Mouse (Mus musculus): ENCODE results near the gene Polg. TPM values are rescaled to one million over a fixed set of nuclear protein-coding genes. Genes with fewer than 3 reads are reported as not detected.
A peak's percentile ranks its signal among the peaks of the same experiment; 100 is the strongest.

Polg gene
- 10 to 100 TPM; 58.9 to 60.7 TPM for total RNA-seq (2021)

DNA sequence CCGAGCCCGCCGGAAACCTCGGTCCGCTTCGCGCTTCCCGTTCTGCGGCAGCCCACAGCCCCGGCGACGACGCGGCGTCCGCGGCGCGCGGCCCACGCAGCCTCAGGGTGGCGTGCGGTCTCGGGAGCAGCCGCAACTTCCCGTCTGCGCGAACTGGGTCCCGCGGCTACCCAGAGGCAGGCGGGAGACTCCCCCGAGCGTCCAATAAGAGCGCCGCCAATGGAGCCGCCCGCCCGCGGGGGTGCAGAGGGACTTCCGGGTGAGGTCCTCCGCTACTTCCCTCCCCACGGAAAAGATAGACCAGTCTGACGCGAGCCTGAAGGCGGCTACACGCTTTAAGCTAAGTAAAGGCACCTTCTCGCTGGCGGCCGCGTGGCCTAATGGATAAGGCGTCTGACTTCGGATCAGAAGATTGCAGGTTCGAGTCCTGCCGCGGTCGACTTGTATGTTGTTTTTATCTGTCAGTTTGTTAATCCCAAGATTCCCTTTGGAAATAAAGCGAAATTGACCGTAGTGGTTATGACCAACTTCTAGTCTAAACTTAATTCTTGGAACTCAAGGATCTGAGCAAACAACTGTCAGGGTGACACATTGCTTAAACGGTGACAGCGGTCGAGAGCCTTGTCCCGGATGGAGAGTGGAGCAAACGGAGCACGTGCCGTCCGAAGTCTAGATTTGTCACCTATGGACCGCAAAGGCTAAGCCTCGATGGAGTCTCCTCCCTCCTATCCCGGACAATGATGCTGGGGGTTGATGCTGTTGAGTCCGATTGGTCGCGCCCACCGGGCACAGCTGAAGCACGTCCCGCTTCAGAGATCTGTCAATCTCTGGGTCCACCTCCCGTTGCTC lies at the start of gene Polg:
Gene Polg (minus strand): TSS at position 310 of the 849 bp plus-strand sequence.
- peak; percentile 100 for DNase-seq
- intact Hi-C loops (cut with DNase I): loop anchor here (5.0 to 10.0 kb wide), 4 partner anchors 74 to 221 kb away; partner anchors contain the start of genes Abhd2 and Fanci

DNA sequence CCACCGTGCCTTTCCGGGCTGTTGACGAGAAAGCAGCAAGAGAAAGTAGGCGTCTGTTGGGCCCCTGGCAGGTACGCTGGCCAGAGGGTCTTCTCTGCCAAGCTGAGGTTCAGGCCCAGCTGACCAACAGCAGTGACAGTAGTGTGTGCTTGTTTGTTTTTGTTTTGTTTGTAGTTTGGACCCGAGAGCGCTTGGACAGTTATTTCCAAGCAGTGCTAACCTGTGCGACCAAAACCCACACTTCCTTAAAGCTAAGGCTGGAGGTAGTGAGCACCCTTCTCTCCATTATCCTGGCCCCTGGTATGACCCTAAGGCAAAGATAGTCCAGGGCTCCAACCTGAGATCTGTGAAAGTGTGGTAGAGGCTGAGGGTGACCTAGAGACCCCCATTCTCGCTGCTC lies 49.7 kb upstream of the Polg start:
- DNase-seq: no peak
- intact Hi-C loops (cut with DNase I): no loop called here

DNA sequence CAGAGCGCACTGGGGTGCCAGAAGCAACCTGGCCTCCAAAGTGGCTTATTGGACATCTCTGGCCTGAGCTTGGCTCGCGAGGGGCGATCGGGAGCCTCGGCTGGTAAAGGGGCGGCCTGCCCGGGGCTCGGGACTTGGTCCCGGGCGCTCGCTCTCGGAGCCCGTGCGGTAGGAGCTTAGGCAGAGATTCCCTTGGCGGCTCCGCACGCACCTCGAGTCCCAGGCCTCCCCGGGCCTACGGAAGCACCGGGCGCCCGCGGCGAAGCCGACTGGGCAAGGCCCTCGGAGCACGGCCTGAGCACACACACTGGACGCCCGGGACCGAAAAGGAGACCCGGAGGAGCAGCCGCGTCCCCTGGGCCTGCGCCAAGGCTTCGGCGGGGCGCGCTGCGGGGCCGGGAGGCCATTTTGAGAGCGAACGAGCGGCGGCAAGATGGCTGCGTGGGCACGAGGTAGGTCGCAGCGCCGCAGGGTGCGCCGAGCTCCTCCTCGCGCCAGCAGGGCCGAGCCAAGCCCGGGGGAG lies 49.1 kb upstream of the Polg start:
- no peak for DNase-seq

DNA sequence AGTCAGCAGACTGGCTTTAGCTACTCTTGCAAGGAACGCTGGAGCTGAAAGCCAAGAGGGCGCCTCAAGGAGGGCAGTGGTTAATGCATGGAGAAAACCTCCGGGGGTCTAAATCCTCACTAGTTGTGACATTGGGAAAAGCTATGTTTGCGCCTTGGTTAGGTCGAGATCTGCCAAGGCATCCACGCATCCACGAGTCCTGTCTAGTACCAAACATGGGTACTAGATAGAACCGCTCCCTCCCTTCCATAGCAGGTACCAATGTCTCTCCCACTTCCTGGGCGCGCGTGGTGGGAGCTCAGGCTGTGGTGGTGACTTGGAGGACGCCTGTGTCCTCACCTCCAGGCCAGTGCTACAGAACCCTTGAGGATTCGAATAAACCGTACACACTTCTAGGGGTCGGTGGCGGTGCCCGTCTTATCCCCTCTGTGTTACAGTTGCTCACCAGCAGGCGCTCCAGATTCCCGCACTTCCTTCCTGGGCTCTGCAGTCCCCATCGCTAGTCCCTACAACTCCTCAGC lies 48.3 kb upstream of the Polg start:
- no peak for DNase-seq
- intact Hi-C loops (cut with DNase I): no loop called here

More for the DNA sequence above, 49.1 kb upstream of the Polg start:
- intact Hi-C loops (cut with DNase I): no loop called here

DNA sequence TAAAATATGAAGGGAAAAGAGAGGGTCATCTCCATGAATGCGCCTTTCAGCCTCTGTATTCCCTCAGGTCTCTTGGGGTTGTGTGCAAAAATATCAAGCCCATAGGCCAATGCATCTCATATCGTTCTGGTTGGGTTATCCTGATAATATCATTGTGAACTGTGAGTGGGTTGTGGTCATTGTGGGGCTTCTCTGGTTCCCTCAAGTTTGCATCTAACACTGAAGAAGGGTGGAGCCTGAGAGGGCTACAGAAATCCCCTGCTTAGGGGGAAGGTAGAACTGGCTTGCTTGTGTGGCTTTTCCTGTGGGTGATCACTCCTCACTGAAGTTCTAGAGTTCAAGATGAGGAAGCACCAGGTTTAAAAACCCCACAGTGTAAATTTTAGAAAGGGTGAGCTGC lies 47.3 kb upstream of the Polg start:
- intact Hi-C loops (cut with DNase I): no loop called here
- no peak for DNase-seq

DNA sequence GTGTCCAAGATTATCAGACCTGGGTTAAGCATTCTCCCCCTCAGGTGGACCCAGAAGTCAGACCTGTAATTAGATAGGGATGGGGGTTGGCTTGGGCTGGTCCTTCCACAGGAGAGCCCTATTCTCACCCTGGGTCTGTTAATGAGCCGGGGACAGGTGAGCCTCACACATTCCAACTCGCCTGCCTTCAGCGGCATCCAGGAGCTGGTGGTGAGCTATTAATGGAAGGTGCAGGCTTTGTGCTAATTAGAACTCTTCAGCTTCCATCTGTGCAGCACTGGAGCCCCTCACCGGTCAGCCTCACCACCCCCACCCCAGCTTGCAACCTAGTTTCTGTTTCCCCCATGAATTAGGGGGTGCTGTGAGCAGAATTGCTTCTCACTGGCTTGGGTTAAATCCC lies 46.3 kb upstream of the Polg start:
- no peak for DNase-seq
- intact Hi-C loops (cut with DNase I): no loop called here

DNA sequence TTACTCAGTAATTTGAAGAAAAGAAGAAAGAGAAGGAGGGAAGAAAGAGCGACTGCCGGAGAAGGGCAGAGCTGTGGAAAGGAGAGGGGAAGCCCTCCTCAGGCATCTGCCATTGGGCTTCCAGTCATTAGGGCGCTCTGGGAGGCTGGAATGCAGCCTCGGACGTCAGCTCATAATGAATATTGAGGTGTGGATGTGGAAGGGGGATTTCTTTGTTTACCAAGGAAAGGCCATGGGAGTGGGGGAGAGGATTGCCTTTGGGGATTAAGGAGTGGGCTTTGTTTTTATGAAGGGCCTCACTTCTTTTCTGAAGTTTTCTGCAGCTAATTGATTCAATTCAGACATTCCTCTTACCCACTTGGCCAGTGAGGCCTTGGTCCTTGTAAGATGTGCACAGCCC lies 45.5 kb upstream of the Polg start:
- intact Hi-C loops (cut with DNase I): no loop called here
- no peak for DNase-seq

DNA sequence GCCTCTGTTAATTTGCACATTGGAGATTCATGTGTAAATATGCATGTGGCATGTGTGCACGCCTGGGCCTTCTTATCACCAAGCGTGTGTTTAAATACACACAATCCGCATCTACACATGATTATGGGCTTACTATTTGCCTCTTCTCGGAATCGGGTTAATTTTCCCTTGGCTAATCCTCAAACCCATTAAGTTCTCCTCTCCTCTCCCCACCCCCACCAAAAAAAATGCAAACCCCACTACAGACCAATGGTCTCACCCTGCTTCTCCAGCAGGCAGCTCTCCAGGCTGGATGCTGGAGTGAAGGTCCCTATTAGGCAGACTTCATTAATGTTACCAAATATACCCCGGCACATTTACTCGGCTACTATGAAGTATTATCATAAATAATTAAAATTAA lies 45.0 kb upstream of the Polg start:
- no peak for DNase-seq
- intact Hi-C loops (cut with DNase I): no loop called here

DNA sequence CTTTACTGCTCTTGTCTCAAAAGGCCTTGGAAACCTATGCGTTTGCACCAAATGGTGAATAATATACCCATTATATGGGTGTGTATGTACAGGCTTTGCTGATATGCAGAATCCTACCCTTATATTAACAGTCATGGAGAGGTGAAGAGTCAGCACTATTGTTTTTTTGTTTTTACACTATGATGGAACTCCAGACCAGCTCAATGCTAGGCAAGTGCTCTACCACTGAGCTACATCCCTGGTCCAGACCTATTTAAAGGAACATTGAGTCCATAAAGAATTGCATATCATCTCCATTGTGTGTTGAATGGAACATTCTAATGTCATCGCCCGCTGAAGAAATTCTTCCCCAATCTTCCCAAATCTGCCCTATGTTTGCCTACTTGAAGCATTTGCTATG lies 44.5 kb upstream of the Polg start:
- intact Hi-C loops (cut with DNase I): no loop called here
- DNase-seq: no peak

DNA sequence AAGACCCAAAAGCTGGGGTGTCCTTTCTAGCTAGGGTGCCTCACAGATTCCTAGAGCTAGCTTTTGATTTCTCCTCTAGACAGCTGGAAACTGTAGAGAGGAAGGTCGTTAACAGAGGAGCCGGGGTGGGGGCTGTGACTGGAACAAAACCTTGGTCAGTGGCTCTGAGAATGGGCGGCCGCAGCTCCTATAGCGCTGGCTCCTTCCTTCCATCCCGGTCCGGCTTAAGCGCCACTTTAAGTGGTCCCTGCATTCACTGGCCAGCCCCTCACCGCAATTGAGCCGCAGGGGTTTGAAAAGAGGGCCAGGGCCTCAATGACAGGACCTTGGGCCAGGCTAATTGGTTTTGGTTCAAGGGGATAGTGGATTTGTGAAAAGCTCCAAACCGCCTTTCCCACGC lies 43.5 kb upstream of the Polg start:
- no peak for DNase-seq
- intact Hi-C loops (cut with DNase I): no loop called here

DNA sequence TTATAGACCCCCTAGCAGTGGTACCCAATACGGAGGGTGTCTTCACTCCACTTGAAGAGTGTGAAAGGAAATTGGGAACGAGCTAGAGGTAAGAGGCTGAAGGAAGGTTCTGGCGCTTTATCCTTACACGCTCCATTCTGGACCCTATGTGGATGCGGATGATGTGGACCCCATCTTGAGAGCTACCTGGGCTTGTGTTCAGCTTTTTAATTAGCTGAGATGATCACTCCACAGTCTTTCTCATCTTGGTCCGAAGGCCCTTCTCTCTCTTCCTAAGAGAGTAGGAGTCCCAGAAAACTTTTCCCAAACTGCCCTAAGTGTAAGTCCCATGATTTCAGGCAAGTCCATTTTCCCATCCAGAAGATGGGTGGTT lies 43.1 kb upstream of the Polg start:
- no peak for DNase-seq
- intact Hi-C loops (cut with DNase I): no loop called here

DNA sequence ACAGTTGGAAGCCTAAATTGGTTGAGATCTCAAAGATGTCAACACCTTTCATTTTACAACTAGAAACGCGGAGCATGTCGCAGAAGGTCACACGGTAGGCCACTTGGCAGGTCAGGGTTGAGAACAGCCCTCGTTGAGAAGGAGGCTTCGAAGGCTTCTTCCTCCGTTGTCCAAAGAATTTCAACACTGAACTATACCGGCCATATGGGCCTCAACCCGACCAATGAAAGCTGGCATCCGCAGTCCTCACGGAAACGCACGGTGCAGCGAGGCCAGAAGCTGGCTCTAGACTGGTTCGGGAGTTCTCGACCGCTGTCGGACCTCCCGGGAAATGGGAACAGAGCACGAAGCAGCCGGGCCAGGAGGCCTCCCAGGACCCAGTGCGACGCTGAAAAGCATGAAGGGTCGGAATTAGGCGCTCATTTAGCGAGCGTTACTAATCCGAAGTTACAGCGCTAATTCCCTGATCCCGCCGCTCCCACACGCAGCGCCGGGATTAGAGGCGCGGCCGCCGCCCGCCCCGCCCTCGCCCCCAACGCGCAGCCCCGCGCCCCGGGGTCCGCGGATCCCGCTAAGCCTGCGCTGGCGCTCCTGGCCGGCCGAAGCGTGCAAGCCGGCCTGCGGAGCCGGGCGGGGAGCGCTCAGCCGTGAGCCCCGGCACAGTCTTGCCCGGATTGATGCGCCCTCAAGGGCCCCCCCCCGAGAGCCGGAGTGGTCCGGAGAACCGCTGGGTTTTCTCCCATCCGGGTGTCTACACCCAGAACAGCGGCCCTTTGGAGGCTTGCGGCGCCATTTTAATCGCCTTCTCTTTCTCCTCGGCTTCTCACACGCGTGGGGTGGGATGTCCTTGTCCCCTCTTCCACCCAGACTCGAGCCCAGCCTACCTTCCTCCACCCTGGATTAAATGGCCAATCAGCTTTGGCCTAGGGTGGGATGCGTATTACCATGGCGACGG lies 42.4 kb upstream of the Polg start:
- intact Hi-C loops (cut with DNase I): no loop called here
- DNase-seq: no peak

DNA sequence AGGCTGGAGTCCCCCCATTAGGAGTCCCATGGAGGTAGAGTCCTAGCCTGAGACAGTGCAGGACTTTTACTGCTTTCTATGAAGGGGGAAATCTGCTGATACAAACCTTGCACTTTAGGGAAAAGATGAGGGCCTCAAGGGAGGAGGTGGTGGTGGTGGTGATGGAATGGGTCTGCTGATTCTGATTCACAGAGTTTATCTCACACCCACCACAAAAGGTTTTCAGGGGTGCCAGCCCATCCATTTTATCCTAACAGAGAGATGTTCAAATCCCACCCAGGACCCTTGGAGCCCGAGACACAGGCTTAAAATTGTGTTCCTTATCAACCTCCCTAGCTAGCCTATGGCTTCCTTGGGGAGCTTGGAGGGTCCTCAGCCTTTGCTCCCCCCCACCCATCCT lies 41.6 kb upstream of the Polg start:
- intact Hi-C loops (cut with DNase I): no loop called here
- no peak for DNase-seq

DNA sequence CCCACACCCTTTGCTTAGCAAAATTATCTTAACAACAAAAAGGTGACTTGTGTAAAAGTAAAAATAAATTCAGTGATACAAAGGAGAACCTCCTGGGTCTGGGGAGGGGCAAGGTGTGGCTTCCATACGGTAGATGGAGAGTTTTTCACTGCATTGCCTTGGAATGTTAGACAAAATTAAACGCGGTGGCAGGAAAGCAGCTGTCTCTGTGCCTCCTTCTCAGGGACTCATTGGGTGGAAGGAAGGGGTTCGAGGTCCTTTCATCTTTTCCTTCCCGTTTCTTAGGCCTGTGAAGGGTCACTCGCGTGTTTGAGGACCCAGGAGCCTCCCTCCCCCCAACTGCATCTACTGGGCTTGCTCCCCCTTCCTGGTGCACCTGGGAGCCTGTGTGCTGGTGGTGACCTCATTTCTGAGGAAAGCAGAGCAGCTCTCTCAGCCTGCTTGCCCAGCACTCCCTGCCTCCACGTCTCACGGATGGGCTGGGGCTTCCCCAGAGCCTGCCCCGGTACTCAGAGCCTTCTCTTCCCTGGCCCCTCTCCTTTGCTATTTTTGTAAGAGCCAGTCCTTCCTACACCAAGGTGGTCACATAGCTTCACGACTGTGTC lies 41.0 kb upstream of the Polg start:
- intact Hi-C loops (cut with DNase I): no loop called here
- DNase-seq: no peak

DNA sequence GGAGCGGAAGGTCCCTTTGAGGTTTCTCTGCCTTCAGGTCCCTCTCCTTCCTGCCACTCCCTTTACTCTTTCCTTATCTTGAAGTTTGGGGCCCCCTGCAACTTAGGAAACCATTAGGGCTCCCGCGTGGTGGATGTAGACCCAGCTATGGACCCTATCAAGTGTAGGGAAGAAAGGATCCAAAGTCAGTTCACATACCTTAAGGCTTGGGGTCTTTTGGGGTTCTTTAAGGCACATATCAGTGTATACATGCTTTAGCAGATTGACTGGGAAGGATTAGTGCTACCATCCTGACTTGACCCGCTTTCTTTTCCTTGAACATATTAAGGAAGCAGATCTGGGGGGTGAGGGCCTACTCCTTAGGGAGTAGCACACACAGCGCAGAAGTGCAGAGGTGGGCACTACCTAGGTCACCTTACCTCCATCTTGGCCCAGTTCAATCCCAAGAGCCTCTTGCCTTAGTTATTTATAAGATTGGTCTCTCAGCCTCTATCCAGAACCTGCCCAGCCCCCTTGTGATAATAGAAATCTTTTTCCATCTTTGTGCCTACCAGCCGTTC lies 40.4 kb upstream of the Polg start:
- no peak for DNase-seq
- intact Hi-C loops (cut with DNase I): no loop called here

DNA sequence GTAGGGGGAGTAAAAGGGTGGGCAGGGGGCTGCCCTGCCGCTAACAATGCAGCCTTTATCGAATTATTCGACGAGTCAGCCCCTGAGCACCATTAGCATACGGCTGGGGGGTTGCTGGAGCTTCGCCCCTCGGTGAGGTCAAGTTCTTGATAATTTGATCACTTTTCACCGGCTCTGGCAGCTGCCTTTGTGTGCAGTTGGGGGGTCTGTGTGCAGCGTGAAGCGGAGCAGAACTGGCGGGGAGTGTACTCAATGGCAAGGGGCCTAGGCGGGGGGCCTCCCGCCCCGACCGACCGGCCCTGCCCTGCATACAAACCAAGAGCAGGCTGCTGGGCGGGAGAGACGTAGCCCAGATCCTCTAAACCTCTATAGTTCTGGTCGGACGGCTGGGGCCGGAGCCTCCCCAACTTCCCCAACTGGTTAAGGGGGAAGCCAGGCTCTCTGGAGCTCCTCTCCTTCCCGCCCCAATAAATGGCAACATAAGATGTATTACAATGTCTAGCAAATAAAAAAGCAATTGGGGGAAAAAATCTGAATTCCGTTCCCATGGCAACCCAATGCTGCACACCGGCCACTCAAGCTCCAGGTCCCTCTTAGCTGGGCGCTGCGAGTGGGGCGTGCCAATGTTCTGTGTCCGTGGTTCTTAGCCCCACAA lies 39.8 kb upstream of the Polg start:
- intact Hi-C loops (cut with DNase I): no loop called here
- DNase-seq: no peak

DNA sequence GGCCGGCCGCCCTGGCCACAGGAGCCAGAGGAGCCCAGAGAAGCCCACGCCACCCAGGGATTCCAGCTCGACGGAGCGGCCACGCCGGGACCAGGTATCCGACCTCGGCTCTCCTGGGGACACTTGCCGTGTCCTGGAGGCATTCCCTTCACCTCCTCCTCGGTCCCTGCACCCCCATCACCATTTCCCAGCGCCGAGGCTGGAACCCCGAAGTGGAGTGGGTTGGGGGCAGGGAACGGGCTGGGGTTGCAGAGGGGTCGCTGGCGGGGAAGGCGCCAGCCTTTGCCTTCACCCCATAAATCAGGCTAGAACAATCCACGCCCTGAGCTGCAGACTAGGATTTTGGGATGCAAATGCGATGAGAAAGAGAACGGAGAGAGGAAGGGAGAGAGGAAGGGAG lies 39.2 kb upstream of the Polg start:
- intact Hi-C loops (cut with DNase I): no loop called here
- no peak for DNase-seq

DNA sequence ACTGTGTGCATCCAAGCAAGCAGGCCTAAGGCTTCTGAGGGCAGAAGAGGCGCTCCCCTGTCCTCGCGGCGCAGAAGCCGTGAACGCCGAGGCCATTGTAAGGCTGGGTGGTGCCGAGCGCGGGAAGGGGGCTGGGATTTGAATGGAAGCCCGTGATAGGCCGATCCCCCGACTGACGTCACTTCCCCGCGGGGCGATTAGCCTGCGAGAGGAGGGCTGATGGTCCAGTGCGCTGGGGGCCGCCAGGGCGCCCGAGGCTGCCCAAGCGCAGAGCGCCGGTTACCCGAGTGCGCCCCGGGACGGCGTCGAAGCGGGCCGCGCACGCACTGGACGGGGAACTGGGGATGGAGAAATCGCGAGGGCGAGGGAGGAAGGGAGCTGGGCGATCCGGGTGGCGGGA lies 38.6 kb upstream of the Polg start:
- no peak for DNase-seq
- intact Hi-C loops (cut with DNase I): no loop called here

DNA sequence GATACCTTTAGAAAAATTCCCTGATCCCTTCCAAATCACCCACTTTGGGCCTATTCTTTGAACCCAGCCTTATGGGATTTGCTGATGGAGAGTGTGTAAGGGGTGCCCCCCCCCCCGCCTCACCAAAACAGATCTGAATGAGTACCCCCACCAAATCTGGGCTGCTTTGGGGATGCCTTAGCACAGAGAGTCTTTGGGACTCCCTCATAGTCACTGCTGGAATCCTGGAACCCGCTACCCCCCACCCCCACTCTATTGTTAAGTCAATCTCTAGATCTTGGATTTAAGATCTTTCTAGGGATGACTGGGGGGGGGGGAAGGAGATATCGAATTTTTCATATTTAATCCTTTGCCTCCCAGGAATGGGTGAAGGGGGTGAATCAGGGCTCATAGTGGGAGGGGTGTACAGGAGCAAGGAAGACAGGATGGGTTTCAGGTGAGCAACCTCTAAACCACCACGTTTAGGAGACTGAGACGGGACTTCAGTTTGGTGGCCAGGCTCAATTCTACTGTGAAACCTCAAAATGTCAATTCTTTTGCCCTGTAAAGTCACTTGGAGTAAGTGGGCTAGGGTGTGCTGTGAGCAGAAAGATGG lies 37.6 kb upstream of the Polg start:
- no peak for DNase-seq
- intact Hi-C loops (cut with DNase I): no loop called here

DNA sequence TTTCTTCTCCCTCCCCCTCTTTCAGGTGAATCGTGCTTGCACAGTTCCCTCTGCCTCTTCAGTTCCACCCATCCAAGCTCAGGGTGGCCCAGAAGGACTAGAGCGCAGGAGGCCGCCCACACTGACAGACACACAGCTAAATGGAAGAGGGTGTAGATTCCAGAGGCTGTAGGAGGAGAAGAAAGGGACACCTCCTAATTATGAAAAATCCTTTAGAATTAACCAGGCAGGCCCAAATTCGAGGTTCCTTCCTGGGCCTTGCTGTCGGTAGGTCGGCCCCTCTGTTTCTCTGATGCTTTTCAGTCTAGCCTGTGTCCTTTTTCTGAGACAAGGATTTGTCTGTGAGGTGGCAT lies 36.9 kb upstream of the Polg start:
- intact Hi-C loops (cut with DNase I): no loop called here
- no peak for DNase-seq
